Mouse (Mus musculus): ENCODE results near the gene Dcun1d1. TPM values are rescaled to one million over a fixed set of nuclear protein-coding genes. Genes with fewer than 3 reads are reported as not detected.

The Dcun1d1 gene
- polyA plus RNA-seq, 1 experiment from 2014 or later: 84.7 TPM

- Histone ChIP-seq H3K36me3 (ENCODE audit: control insufficient read depth, insufficient read depth, low read length) (no peaks in the 10 kb centered on the region), H3K4me3 (ENCODE audit: low read depth, low read length) (no peak overlapping the region), H3K4me2 (replicated peaks; ENCODE audit: low read depth) (0 out of 2 replicates have a peak overlapping the region, but pooled peaks have one; percentile 5), H3K27ac (replicated peaks) (no peak overlapping the region), H3K9me3 (ENCODE audit: control insufficient read depth, low read length) (no peaks in the 10 kb centered on the region), H3K9ac (ENCODE audit: low read length) (no peak overlapping the region), H3K27me3 (ENCODE audit: control insufficient read depth, insufficient read depth, low read length) (no peaks in the 10 kb centered on the region), H3K4me1 (replicated peaks; ENCODE audit: control insufficient read depth, insufficient read depth) (peaks cover 3% of the 10 kb centered on the region; the same call in 1 of the 2 replicates)
- TF ChIP-seq CTCF (IDR thresholded peaks at IDR 0.05; ENCODE audit: low read depth) (no peak), EP300 (optimal IDR thresholded peaks at IDR 0.05) (no peak)
- DNase-seq (ENCODE audit: low spot score) (no peak), ATAC-seq (ENCODE audit: low FRiP score, low TSS enrichment) (no peak)
- WGBS: 22% methylated on average over 8 of the region's 8 CpGs
Measured at GRCm38 (mm10) chr3:35929831-35930230, 7.4 kb downstream of the Dcun1d1 start.

GRCm38 (mm10) chr3:35929406-35929805 lies 7.8 kb downstream of the Dcun1d1 start:
- ATAC-seq (ENCODE audit: low FRiP score, low TSS enrichment) (no peak), DNase-seq (ENCODE audit: low spot score) (no peak)
- H3K4me2 ChIP-seq (replicated peaks; ENCODE audit: low read depth): no peak overlapping the region
- peaks cover 3% of the 10 kb centered on the region; the same call in 1 of the 2 replicates for H3K4me1 ChIP-seq (replicated peaks; ENCODE audit: control insufficient read depth, insufficient read depth)
- no peak for TF ChIP-seq EP300 (optimal IDR thresholded peaks at IDR 0.05)
- TF ChIP-seq CTCF (IDR thresholded peaks at IDR 0.05; ENCODE audit: low read depth): no peak
- no peak overlapping the region for H3K27ac ChIP-seq (replicated peaks)
- no peak overlapping the region for H3K4me3 ChIP-seq (ENCODE audit: low read depth, low read length)
- no peaks in the 10 kb centered on the region for H3K9me3 ChIP-seq (ENCODE audit: control insufficient read depth, low read length)
- H3K27me3 ChIP-seq (ENCODE audit: control insufficient read depth, insufficient read depth, low read length): no peaks in the 10 kb centered on the region
- 57% methylated on average over 3 of the region's 3 CpGs for WGBS
- no peak overlapping the region for H3K9ac ChIP-seq (ENCODE audit: low read length)
- no peaks in the 10 kb centered on the region for H3K36me3 ChIP-seq (ENCODE audit: control insufficient read depth, insufficient read depth, low read length)

- 53% methylated on average over 2 of the region's 2 CpGs for WGBS
- no peaks in the 10 kb centered on the region for H3K27me3 ChIP-seq (ENCODE audit: control insufficient read depth, insufficient read depth, low read length)
- no peak overlapping the region for H3K4me2 ChIP-seq (replicated peaks; ENCODE audit: low read depth)
- no peak overlapping the region for H3K27ac ChIP-seq (replicated peaks)
- TF ChIP-seq EP300 (optimal IDR thresholded peaks at IDR 0.05) (no peak), CTCF (IDR thresholded peaks at IDR 0.05; ENCODE audit: low read depth) (no peak)
- no peak overlapping the region for H3K4me3 ChIP-seq (ENCODE audit: low read depth, low read length)
- peaks cover 3% of the 10 kb centered on the region; the same call in 1 of the 2 replicates for H3K4me1 ChIP-seq (replicated peaks; ENCODE audit: control insufficient read depth, insufficient read depth)
- H3K9me3 ChIP-seq (ENCODE audit: control insufficient read depth, low read length): no peaks in the 10 kb centered on the region
- DNase-seq (ENCODE audit: low spot score) (no peak), ATAC-seq (ENCODE audit: low FRiP score, low TSS enrichment) (no peak)
- no peaks in the 10 kb centered on the region for H3K36me3 ChIP-seq (ENCODE audit: control insufficient read depth, insufficient read depth, low read length)
- H3K9ac ChIP-seq (ENCODE audit: low read length): no peak overlapping the region
Measured at GRCm38 (mm10) chr3:35925852-35926251, 11.4 kb downstream of the Dcun1d1 start.

- no peak for ATAC-seq (ENCODE audit: low FRiP score, low TSS enrichment)
- Histone ChIP-seq H3K9ac (ENCODE audit: low read length) (no peak overlapping the region), H3K27ac (replicated peaks) (no peak overlapping the region), H3K36me3 (ENCODE audit: control insufficient read depth, insufficient read depth, low read length) (no peaks in the 10 kb centered on the region), H3K4me3 (ENCODE audit: low read depth, low read length) (no peak overlapping the region), H3K4me1 (replicated peaks; ENCODE audit: control insufficient read depth, insufficient read depth) (no peaks in the 10 kb centered on the region), H3K9me3 (ENCODE audit: control insufficient read depth, low read length) (no peaks in the 10 kb centered on the region), H3K27me3 (ENCODE audit: control insufficient read depth, insufficient read depth, low read length) (no peaks in the 10 kb centered on the region), H3K4me2 (replicated peaks; ENCODE audit: low read depth) (no peak overlapping the region)
- WGBS: 69% methylated on average over 3 of the region's 3 CpGs
- no peak for DNase-seq (ENCODE audit: low spot score)
- TF ChIP-seq EP300 (optimal IDR thresholded peaks at IDR 0.05): no peak
- TF ChIP-seq CTCF (IDR thresholded peaks at IDR 0.05; ENCODE audit: low read depth): no peak
Measured at GRCm38 (mm10) chr3:35924007-35924406, 13.2 kb downstream of the Dcun1d1 start.

- no peak for TF ChIP-seq EP300 (optimal IDR thresholded peaks at IDR 0.05)
- TF ChIP-seq CTCF (IDR thresholded peaks at IDR 0.05; ENCODE audit: low read depth): no peak
- H3K36me3 ChIP-seq (ENCODE audit: control insufficient read depth, insufficient read depth, low read length): no peaks in the 10 kb centered on the region
- no peak overlapping the region for H3K4me3 ChIP-seq (ENCODE audit: low read depth, low read length)
- WGBS: 50% methylated on average over 7 of the region's 7 CpGs
- no peak overlapping the region for H3K9ac ChIP-seq (ENCODE audit: low read length)
- DNase-seq (ENCODE audit: low spot score) (no peak), ATAC-seq (ENCODE audit: low FRiP score, low TSS enrichment) (no peak)
- H3K4me1 ChIP-seq (replicated peaks; ENCODE audit: control insufficient read depth, insufficient read depth): no peaks in the 10 kb centered on the region
- H3K9me3 ChIP-seq (ENCODE audit: control insufficient read depth, low read length): no peaks in the 10 kb centered on the region
- no peak overlapping the region for H3K27ac ChIP-seq (replicated peaks)
- H3K27me3 ChIP-seq (ENCODE audit: control insufficient read depth, insufficient read depth, low read length): no peaks in the 10 kb centered on the region
- no peak overlapping the region for H3K4me2 ChIP-seq (replicated peaks; ENCODE audit: low read depth)
Measured at GRCm38 (mm10) chr3:35923495-35923894, 13.8 kb downstream of the Dcun1d1 start.

GRCm38 (mm10) chr3:35922522-35922921 lies 14.7 kb downstream of the Dcun1d1 start:
- no peak for DNase-seq (ENCODE audit: low spot score)
- WGBS: 58% methylated on average over 4 of the region's 4 CpGs
- TF ChIP-seq EP300 (optimal IDR thresholded peaks at IDR 0.05) (no peak), CTCF (IDR thresholded peaks at IDR 0.05; ENCODE audit: low read depth) (no peak)

More at GRCm38 (mm10) chr3:35922522-35922921, 14.7 kb downstream of the Dcun1d1 start:
- H3K4me1 ChIP-seq (replicated peaks; ENCODE audit: control insufficient read depth, insufficient read depth): no peaks in the 10 kb centered on the region
- no peaks in the 10 kb centered on the region for H3K27me3 ChIP-seq (ENCODE audit: control insufficient read depth, insufficient read depth, low read length)
- H3K4me2 ChIP-seq (replicated peaks; ENCODE audit: low read depth): no peak overlapping the region
- ATAC-seq (ENCODE audit: low FRiP score, low TSS enrichment): no peak
- no peaks in the 10 kb centered on the region for H3K9me3 ChIP-seq (ENCODE audit: control insufficient read depth, low read length)
- no peak overlapping the region for H3K4me3 ChIP-seq (ENCODE audit: low read depth, low read length)
- no peak overlapping the region for H3K9ac ChIP-seq (ENCODE audit: low read length)
- H3K36me3 ChIP-seq (ENCODE audit: control insufficient read depth, insufficient read depth, low read length): peaks cover 5% of the 10 kb centered on the region; the same call in 1 of the 2 replicates
- no peak overlapping the region for H3K27ac ChIP-seq (replicated peaks)

Measured in stomach, postnatal 0 days (tissue).